Mouse (Mus musculus) heart, postnatal 0 days (tissue): ENCODE measurements around the gene E130208F15Rik.

ENCODE experiments used
- CTCF ChIP-seq: IDR thresholded peaks from 2 replicates; pipeline ENCODE4 v1.5.1; 2016; ENCODE audit warnings: antibody characterized with exemption, control low read depth, low read depth
- EP300 ChIP-seq: IDR thresholded peaks from 2 replicates; pipeline ENCODE4 v1.6.1; 2016; ENCODE audit warnings: antibody characterized with exemption, low read depth

DNA sequence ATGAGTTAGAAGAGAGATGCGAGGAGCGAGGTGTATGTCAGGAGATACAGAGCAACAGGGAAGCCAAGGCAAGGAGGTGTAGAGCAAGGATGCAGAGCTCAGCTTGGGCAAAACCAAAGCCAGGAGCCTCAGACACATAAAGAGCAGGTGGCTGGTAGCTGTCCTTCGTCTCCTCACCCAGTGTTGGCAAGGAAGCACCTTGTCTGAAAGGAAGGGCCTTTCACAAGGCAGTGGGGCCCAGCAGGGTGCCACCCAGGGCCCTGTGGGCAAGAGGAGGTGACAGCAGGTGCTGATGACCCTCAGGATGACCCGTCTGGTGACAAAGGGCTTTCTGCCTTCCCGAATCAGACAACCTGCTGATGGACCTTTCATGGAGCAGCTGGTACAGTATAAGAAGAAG lies 13.0 kb downstream of the E130208F15Rik start:
- TF ChIP-seq CTCF (no peak), EP300 (no peak)
